Mouse (Mus musculus) activated CD4-positive, CD25-positive, alpha-beta regulatory T cell, adult 9 weeks (primary cell): ENCODE data around the gene Gm21292. TPM values are rescaled to one million over a fixed set of nuclear protein-coding genes. Genes with fewer than 3 reads are reported as not detected.

Experiments
- polyA plus RNA-seq: library from polyadenylated mRNA; unstranded; fragments of 100-300 nt; shearing (Covaris generic); gene quantifications from one replicate; pipeline ENCODE4 v1.2.1, GENCODE M21; 2017

The Gm21292 gene
- polyA plus RNA-seq: not detected

DNA sequence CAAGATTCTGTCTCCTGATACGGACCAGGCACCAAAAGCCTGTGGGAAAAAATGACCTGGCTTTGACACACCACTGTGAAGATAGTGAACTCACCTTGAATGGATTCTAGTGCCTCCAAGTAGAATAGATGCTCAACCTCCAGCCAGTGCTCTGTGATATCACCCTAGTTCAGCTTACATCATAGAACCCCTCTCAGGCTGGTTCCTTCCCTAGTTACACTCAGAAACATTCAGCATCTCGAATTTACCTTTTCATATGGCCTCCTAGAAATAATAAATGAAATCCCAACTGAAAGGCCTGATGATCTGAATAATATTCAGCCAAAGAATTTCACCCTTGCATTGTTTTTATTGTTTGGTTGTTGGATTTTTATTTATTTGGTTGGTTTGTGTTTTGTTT, at the start of gene Gm21292:
Gene Gm21292, minus strand, starts transcription at position 101 of the 400 bp plus-strand sequence.

Other genes starting within 250 kb of the Gm21292 start
- not detected for gene Gm21721, start 68.3 kb upstream of the Gm21292 start, polyA plus RNA-seq
- gene Gm21812, start 213.3 kb upstream of the Gm21292 start, polyA plus RNA-seq: not detected